Mouse (Mus musculus) stomach, embryonic 16.5 days (tissue): Measurements from ENCODE around the gene Clec10a. TPM values are rescaled to one million over a fixed set of nuclear protein-coding genes. Genes with fewer than 3 reads are reported as not detected.

Source experiments
- ATAC-seq: fragments of 200-750 bp; cut with Nextera tagmentation; 2 replicates; pipeline ENCODE4 v1.8.0; 2017; ENCODE audit warnings: moderate number of reproducible peaks, moderate TSS enrichment; ENCODE audit not compliant: insufficient read depth, low FRiP score
- H3K27ac ChIP-seq: fragments of 300-500 bp; sonication (generic); 2 replicates; pipeline ENCODE4 v1.5.1; 2014; ENCODE audit warnings: low read length
- H3K27me3 ChIP-seq: fragments of 300-500 bp; sonication (generic); 2 replicates; pipeline ENCODE4 v1.6.1; 2014; ENCODE audit warnings: low read length, control low read depth, mixed read lengths; ENCODE audit not compliant: control insufficient read depth, insufficient read depth
- H3K36me3 ChIP-seq: fragments of 300-500 bp; sonication (generic); 2 replicates; pipeline ENCODE4 v1.6.1; 2014; ENCODE audit warnings: low read length; ENCODE audit not compliant: control insufficient read depth, insufficient read depth
- H3K4me1 ChIP-seq: fragments of 300-500 bp; sonication (generic); 2 replicates; pipeline ENCODE4 v1.6.1; 2014; ENCODE audit warnings: low read length, control low read depth, mixed read lengths; ENCODE audit not compliant: control insufficient read depth, insufficient read depth
- H3K4me2 ChIP-seq: fragments of 300-500 bp; sonication (generic); 2 replicates; pipeline ENCODE4 v1.6.1; 2014; ENCODE audit warnings: low read depth, low read length, mixed read lengths
- H3K4me3 ChIP-seq: fragments of 300-500 bp; sonication (generic); replicated peaks from 2 replicates; pipeline ENCODE4 v1.5.1; 2014; ENCODE audit warnings: mild to moderate bottlenecking, low read length
- H3K9ac ChIP-seq: fragments of 300-500 bp; sonication (generic); 2 replicates; pipeline ENCODE4 v1.6.1; 2014; ENCODE audit warnings: low read length
- H3K9me3 ChIP-seq: fragments of 300-500 bp; sonication (generic); replicated peaks from 2 replicates; pipeline ENCODE4 v1.6.1; 2016; ENCODE audit warnings: low read length, control low read depth; ENCODE audit not compliant: control insufficient read depth
- WGBS: fragments of 180-500 bp; shearing (Covaris S2); extraction: QIAGEN DNeasy Blood & Tissue Kit; methylation state at CpG from one replicate; pipeline ENCODE4 v1.1.7; 2014; 5-methylcytosine and 5-hydroxymethylcytosine counted together
- polyA plus RNA-seq: library from polyadenylated mRNA; unstranded; fragments of >200 nt; fragmentation: Nextera tagmentation; extraction: Ambion mirVana; gene quantifications from 2 replicates; pipeline ENCODE4 v1.2.1, GENCODE M21; 2015

The Clec10a gene
- polyA plus RNA-seq, 1 experiment from 2014 or later: 1.3 TPM

DNA sequence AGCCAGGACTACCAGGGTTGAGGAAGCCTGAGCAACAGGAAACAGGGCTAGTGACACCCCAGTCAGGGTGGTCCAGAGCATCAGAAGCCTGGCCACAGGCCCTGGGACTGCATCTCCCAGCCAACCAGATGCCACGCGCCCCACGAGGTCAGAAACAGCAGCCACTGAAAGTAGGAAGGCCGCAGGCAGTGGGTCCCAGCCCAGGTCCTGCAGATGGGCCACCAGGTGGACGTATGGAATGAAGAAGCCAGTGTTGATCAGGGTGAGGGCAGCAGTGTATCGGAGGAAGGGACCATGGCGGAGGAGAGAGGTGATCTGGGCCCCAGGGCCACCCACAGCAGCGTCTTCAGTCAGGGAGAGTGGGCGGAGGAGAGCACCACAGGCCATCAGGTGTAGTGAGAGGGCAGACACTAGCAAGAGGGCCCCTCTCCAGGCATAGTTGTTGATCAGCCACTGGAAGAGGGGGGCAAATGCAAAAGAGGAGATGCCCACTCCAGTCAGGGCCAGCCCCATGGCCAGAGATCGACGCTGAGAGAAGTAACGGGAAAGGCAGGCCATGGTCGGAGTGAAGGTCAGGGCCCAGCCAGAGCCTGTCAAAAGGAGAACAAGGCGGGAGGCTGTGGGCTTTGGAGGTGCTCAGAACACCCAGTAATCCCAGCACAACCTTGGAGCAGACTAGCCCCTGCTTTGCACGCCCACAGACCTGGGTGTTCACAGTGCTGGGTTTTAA lies 62.9 kb downstream of the Clec10a start:
- no peaks in the 10 kb centered on the region for H3K9me3 ChIP-seq
- peaks cover 13% of the 10 kb centered on the region for H3K4me1 ChIP-seq
- 90% methylated on average over 15 of the region's 15 CpGs for WGBS
- H3K27me3 ChIP-seq: peaks cover 26% of the 10 kb centered on the region
- no peaks in the 10 kb centered on the region for H3K36me3 ChIP-seq
- H3K9ac ChIP-seq: no peak overlapping the region
- no peak for ATAC-seq
- H3K4me2 ChIP-seq: no peak overlapping the region
- no peak overlapping the region for H3K27ac ChIP-seq
- H3K4me3 ChIP-seq: no peak overlapping the region

DNA sequence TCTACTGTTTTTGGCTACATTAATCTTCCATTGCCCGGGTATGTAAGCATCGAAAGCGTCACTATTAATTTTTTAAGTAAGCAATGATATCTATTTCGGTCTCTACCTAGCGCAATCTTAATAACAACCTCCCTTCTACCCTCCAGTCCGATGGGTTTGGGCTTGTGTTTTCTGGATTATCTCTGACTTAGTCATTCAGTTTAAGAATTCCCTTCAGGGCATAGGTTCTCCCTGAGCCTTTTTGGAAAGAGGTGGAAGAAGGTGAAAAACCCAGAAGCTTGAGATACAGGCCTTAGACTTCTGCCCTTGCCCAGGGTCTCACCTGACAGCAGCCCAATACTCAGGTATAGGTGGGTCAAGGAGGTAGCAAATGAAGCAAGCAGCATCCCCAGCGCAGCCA lies 63.9 kb downstream of the Clec10a start:
- H3K9me3 ChIP-seq: no peaks in the 10 kb centered on the region
- WGBS: 53% methylated on average over 7 of the region's 7 CpGs
- H3K27ac ChIP-seq: peak overlapping the region; percentile 89; the same call in 1 of the 2 replicates
- peaks cover 13% of the 10 kb centered on the region for H3K4me1 ChIP-seq
- peaks cover 17% of the 10 kb centered on the region for H3K27me3 ChIP-seq
- no peaks in the 10 kb centered on the region for H3K36me3 ChIP-seq
- H3K9ac ChIP-seq: peak overlapping the region; percentile 85
- no peak for ATAC-seq
- H3K4me2 ChIP-seq: peak overlapping the region; percentile 99
- peak overlapping the region; percentile 61 for H3K4me3 ChIP-seq

DNA sequence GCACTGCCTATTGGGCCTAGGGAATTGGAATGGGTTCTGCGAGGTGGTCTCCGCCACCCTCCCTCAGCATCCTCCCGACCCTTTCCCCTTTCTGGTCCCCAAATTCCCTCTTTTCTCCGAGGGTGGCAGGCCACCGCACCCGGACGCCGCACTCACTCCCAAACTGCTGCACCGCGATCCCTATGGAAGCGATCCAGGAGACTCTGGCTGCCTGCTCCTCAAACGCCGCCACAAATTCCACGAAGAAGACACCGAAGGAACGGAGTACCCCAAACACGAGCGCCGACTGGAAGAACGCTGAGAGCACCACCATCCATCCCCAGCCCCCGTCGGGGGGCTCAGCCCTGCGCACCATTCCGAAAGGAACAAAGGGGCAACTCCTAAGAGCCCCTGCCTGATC lies 64.3 kb downstream of the Clec10a start:
- peak overlapping the region; percentile 85 for H3K9ac ChIP-seq
- H3K4me3 ChIP-seq: peak overlapping the region; percentile 61
- peaks cover 13% of the 10 kb centered on the region for H3K4me1 ChIP-seq
- peaks cover 13% of the 10 kb centered on the region for H3K27me3 ChIP-seq
- no peaks in the 10 kb centered on the region for H3K36me3 ChIP-seq
- peak overlapping the region; percentile 89 for H3K27ac ChIP-seq
- no peak for ATAC-seq
- H3K4me2 ChIP-seq: peak overlapping the region; percentile 99
- WGBS: 2% methylated on average over 24 of the region's 24 CpGs
- H3K9me3 ChIP-seq: no peaks in the 10 kb centered on the region

Other genes starting within 250 kb of the Clec10a start
- 61.6 and 63.4 TPM in 2 replicates for gene Gps2, start 242.3 kb upstream of the Clec10a start, polyA plus RNA-seq
- 1,516 and 1,535 TPM in 2 replicates for gene Eif5a, start 234.2 kb upstream of the Clec10a start, polyA plus RNA-seq
- gene Ybx2, start 220.4 kb upstream of the Clec10a start, polyA plus RNA-seq: 2.9 and 3.8 TPM in 2 replicates
- 38.3 and 39.1 TPM in 2 replicates for gene Slc2a4, start 208.0 kb upstream of the Clec10a start, polyA plus RNA-seq
- 397 and 438 TPM in 2 replicates for gene Cldn7, start 191.4 kb upstream of the Clec10a start, polyA plus RNA-seq
- gene Ctdnep1, start 175.0 kb upstream of the Clec10a start, polyA plus RNA-seq: 17.5 and 17.7 TPM in 2 replicates
- 102 and 103 TPM in 2 replicates for gene Elp5, start 173.7 kb upstream of the Clec10a start, polyA plus RNA-seq
- 485 and 494 TPM in 2 replicates for gene Gabarap, start 165.1 kb upstream of the Clec10a start, polyA plus RNA-seq
- gene Phf23, start 160.4 kb upstream of the Clec10a start, polyA plus RNA-seq: 44.3 and 47.9 TPM in 2 replicates
- gene Dvl2, start 155.6 kb upstream of the Clec10a start, polyA plus RNA-seq: 17.7 and 22.3 TPM in 2 replicates
- gene Acadvl, start 140.8 kb upstream of the Clec10a start, polyA plus RNA-seq: 115 and 119 TPM in 2 replicates
- gene Dlg4, start 139.3 kb upstream of the Clec10a start, polyA plus RNA-seq: 8.4 and 9.0 TPM in 2 replicates
- gene Asgr1, start 102.1 kb upstream of the Clec10a start, polyA plus RNA-seq: 0.31 TPM in 1 of 2 replicates, not detected in the other
- gene Asgr2, start 63.6 kb upstream of the Clec10a start, polyA plus RNA-seq: 0.71 and 0.72 TPM in 2 replicates
- 1.4 and 1.6 TPM in 2 replicates for gene Mgl2, start 25.9 kb upstream of the Clec10a start, polyA plus RNA-seq
- 1.5 and 1.9 TPM in 2 replicates for gene Slc16a11, start 56.6 kb downstream of the Clec10a start, polyA plus RNA-seq
- 9.4 and 10.5 TPM in 2 replicates for gene Slc16a13, start 64.9 kb downstream of the Clec10a start, polyA plus RNA-seq
- gene Bcl6b, start 73.6 kb downstream of the Clec10a start, polyA plus RNA-seq: 12.1 and 13.9 TPM in 2 replicates
- 119 and 132 TPM in 2 replicates for gene 0610010K14Rik, start 81.7 kb downstream of the Clec10a start, polyA plus RNA-seq
- 9.6 and 10.2 TPM in 2 replicates for gene Gm21988, start 83.6 kb downstream of the Clec10a start, polyA plus RNA-seq
- 207 and 226 TPM in 2 replicates for gene Rnasek, start 83.6 kb downstream of the Clec10a start, polyA plus RNA-seq
- 17.8 and 21.0 TPM in 2 replicates for gene Alox12, start 99.2 kb downstream of the Clec10a start, polyA plus RNA-seq
- gene Alox12e, start 166.4 kb downstream of the Clec10a start, polyA plus RNA-seq: not detected in 2 replicates
- gene Alox15, start 195.8 kb downstream of the Clec10a start, polyA plus RNA-seq: 12.7 and 19.7 TPM in 2 replicates